Mouse (Mus musculus) CH12.LX (cell line): ENCODE results near the gene Fibp.

ENCODE experiments used
- CHD1 ChIP-seq: IDR thresholded peaks from 2 replicates; pipeline ENCODE4 v1.6.1; 2012; ENCODE audit warnings: low read depth, low read length, improper control_type of control experiment, inconsistent platforms
- CTCF ChIP-seq, 2 experiments: IDR thresholded peaks in 1 of 2; conservative IDR thresholded peaks in 1 of 2; 2 replicates each; pipeline ENCODE4 v1.5.1; 2011 to 2012; ENCODE audit warnings: low read depth in 2 of 2, low read length in 2 of 2, improper control_type of control experiment in 1 of 2, inconsistent platforms in 1 of 2, mild to moderate bottlenecking in 1 of 2, moderate library complexity in 1 of 2
- EP300 ChIP-seq: IDR thresholded peaks from 2 replicates; pipeline ENCODE4 v1.6.1; 2011; ENCODE audit warnings: low read length, improper control_type of control experiment
- ETS1 ChIP-seq: conservative IDR thresholded peaks from 2 replicates; pipeline ENCODE4 v1.6.1; 2012; ENCODE audit warnings: low read depth, mild to moderate bottlenecking, inconsistent platforms, low read length, improper control_type of control experiment, moderate library complexity
- NELFE ChIP-seq: IDR thresholded peaks from 2 replicates; pipeline ENCODE4 v1.6.1; 2011; ENCODE audit warnings: low read depth, low read length, improper control_type of control experiment
- POLR2A ChIP-seq: IDR thresholded peaks from 2 replicates; pipeline ENCODE4 v1.6.1; 2011; ENCODE audit warnings: low read depth, mild to moderate bottlenecking, improper control_type of control experiment, low read length
- POLR2AphosphoS2 ChIP-seq: IDR thresholded peaks from 2 replicates; pipeline ENCODE4 v1.6.1; 2011; ENCODE audit warnings: low read depth, low read length, improper control_type of control experiment
- RCOR1 ChIP-seq: conservative IDR thresholded peaks from 2 replicates; pipeline ENCODE4 v1.6.1; 2012; ENCODE audit warnings: low read depth, mild to moderate bottlenecking, inconsistent platforms, low read length, improper control_type of control experiment
- USF1 ChIP-seq: IDR thresholded peaks from 2 replicates; pipeline ENCODE4 v1.6.1; 2014; ENCODE audit warnings: low read depth, mild to moderate bottlenecking, inconsistent platforms, low read length, improper control_type of control experiment

- no peak for TF ChIP-seq POLR2AphosphoS2
- TF ChIP-seq RCOR1, result no peak
- no peak for TF ChIP-seq USF1
- TF ChIP-seq CTCF (conservative IDR thresholded peaks at IDR 0.05 in 1 of 2, IDR thresholded peaks at IDR 0.05 in 1 of 2; ENCODE audit: low read depth in 2 of 2, low read length in 2 of 2), result peak; percentile 42 to 74
- TF ChIP-seq EP300, result no peak
- no peak for TF ChIP-seq CHD1
- TF ChIP-seq NELFE, result no peak
- TF ChIP-seq ETS1, result no peak
- no peak for TF ChIP-seq POLR2A
Observed at GRCm38 (mm10) chr19:5428083-5428482, 32.3 kb upstream of the Fibp start.
